ENCODE assay signal across 8 mouse cellular contexts in the genomic region with DNA sequence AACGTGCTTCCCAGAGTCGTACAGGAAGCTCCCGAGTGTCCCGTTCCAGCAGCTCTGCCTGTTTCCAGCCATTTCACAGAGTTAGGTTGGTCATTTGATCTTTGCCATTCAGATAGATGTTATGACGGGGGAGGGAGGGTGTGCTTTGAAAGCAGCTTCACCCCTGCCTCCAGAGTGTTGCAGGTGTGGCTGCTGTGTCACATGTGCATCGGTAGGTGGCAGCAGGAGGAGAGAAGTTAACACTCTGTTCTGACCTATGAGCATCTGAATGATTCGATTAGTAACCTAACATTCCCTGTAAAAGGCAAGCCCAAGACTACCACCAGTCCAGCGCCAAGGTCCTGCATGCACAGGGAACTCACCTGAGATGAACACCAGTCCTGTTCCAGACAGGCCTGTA. TPM values are rescaled to one million over a fixed set of nuclear protein-coding genes. Genes with fewer than 3 reads are reported as not detected.
A peak's percentile ranks its signal among the peaks of the same experiment; 100 is the strongest.
DNase-seq lines count a peak whose midpoint lies in the region; ATAC-seq and TF ChIP-seq lines count a peak whose summit lies in the region.

No protein-coding gene starts in this region.

- TF ChIP-seq CTCF in forebrain, postnatal 0 days (IDR thresholded peaks at IDR 0.05; ENCODE audit: low read depth) = peak; percentile 64

- H3K9me3 ChIP-seq in forebrain, postnatal 0 days (ENCODE audit: low read length) = no peaks in the 10 kb centered on the region
- H3K9me3 ChIP-seq in forebrain, embryonic 13.5 days (replicated peaks) = no peaks in the 10 kb centered on the region
- H3K9me3 ChIP-seq in neural tube, embryonic 14.5 days (ENCODE audit: control insufficient read depth, low read length) = no peaks in the 10 kb centered on the region
- no peaks in the 10 kb centered on the region for H3K9me3 ChIP-seq in liver, embryonic 11.5 days (ENCODE audit: control insufficient read depth, low read length)

- no peak overlapping the region for H3K4me3 ChIP-seq in forebrain, postnatal 0 days (ENCODE audit: low read depth, low read length)
- H3K4me3 ChIP-seq in forebrain, embryonic 13.5 days = no peak overlapping the region
- no peak overlapping the region for H3K4me3 ChIP-seq in neural tube, embryonic 14.5 days (ENCODE audit: low read depth, low read length)
- H3K4me3 ChIP-seq in liver, embryonic 11.5 days (ENCODE audit: low read depth, low read length) = no peak overlapping the region

- H3K27me3 ChIP-seq in forebrain, postnatal 0 days (ENCODE audit: insufficient read depth, low read length) = no peaks in the 10 kb centered on the region
- H3K27me3 ChIP-seq in forebrain, embryonic 13.5 days = no peaks in the 10 kb centered on the region
- H3K27me3 ChIP-seq in neural tube, embryonic 14.5 days (ENCODE audit: control insufficient read depth, insufficient read depth, low read length) = no peaks in the 10 kb centered on the region
- no peaks in the 10 kb centered on the region for H3K27me3 ChIP-seq in liver, embryonic 11.5 days (replicated peaks; ENCODE audit: control insufficient read depth, insufficient read depth, low read length)

- no peak overlapping the region for H3K4me2 ChIP-seq in forebrain, postnatal 0 days (ENCODE audit: low read depth)
- no peak overlapping the region for H3K4me2 ChIP-seq in forebrain, embryonic 13.5 days
- no peak overlapping the region for H3K4me2 ChIP-seq in neural tube, embryonic 14.5 days (ENCODE audit: low read depth, low read length)
- no peak overlapping the region for H3K4me2 ChIP-seq in liver, embryonic 11.5 days

- 53% methylated on average over 8 of the region's 8 CpGs for WGBS in forebrain, postnatal 0 days
- WGBS in forebrain, embryonic 13.5 days = 50% methylated on average over 8 of the region's 8 CpGs
- 50% methylated on average over 8 of the region's 8 CpGs for WGBS in neural tube, embryonic 14.5 days
- 44% methylated on average over 8 of the region's 8 CpGs for WGBS in liver, embryonic 11.5 days

- ATAC-seq in forebrain, postnatal 0 days = no peak
- ATAC-seq in forebrain, embryonic 13.5 days = no peak
- ATAC-seq in neural tube, embryonic 14.5 days (ENCODE audit: low read depth) = peak; percentile 28; the same call in 1 of the 2 replicates
- ATAC-seq in liver, embryonic 11.5 days (replicated peaks; ENCODE audit: low FRiP score) = 0 out of 2 replicates have a peak, but pooled peaks have one; percentile 31
- no peak for ATAC-seq in cerebellum, adult (ENCODE audit: insufficient number of reproducible peaks, low FRiP score, low TSS enrichment)

- H3K9ac ChIP-seq in forebrain, postnatal 0 days = no peak overlapping the region
- H3K9ac ChIP-seq in forebrain, embryonic 13.5 days = no peak overlapping the region
- H3K9ac ChIP-seq in neural tube, embryonic 14.5 days (replicated peaks; ENCODE audit: low read depth, low read length) = no peak overlapping the region
- H3K9ac ChIP-seq in liver, embryonic 11.5 days (ENCODE audit: low read depth, low read length) = no peak overlapping the region

- peak; percentile 18 for DNase-seq in forebrain, postnatal 0 days
- no peak for DNase-seq in neural tube, embryonic 10.5 days (ENCODE audit: extremely low spot score, low spot score)
- no peak for DNase-seq in liver, embryonic 11.5 days (ENCODE audit: low spot score)
- DNase-seq in thymus, postnatal 36 days = peak; percentile 61 to 75
- no peak for DNase-seq in urinary bladder, postnatal 4 days (ENCODE audit: low spot score in 2 of 2)

- H3K27ac ChIP-seq in forebrain, postnatal 0 days (ENCODE audit: low read depth, low read length) = no peak overlapping the region
- no peak overlapping the region for H3K27ac ChIP-seq in forebrain, embryonic 13.5 days
- H3K27ac ChIP-seq in neural tube, embryonic 14.5 days (ENCODE audit: low read depth, low read length) = no peak overlapping the region
- H3K27ac ChIP-seq in liver, embryonic 11.5 days (ENCODE audit: low read depth, low read length) = no peak overlapping the region

- H3K4me1 ChIP-seq in forebrain, postnatal 0 days (ENCODE audit: insufficient read depth) = no peaks in the 10 kb centered on the region
- no peaks in the 10 kb centered on the region for H3K4me1 ChIP-seq in forebrain, embryonic 13.5 days
- H3K4me1 ChIP-seq in neural tube, embryonic 14.5 days (ENCODE audit: control insufficient read depth, insufficient read depth, low read length) = no peaks in the 10 kb centered on the region
- H3K4me1 ChIP-seq in liver, embryonic 11.5 days (replicated peaks; ENCODE audit: control insufficient read depth, insufficient read depth, low read length) = 0 out of 2 replicates have a peak, but pooled peaks cover under 1% of the 10 kb centered on the region

- no peaks in the 10 kb centered on the region for H3K36me3 ChIP-seq in forebrain, postnatal 0 days (ENCODE audit: insufficient read depth)
- no peaks in the 10 kb centered on the region for H3K36me3 ChIP-seq in forebrain, embryonic 13.5 days (ENCODE audit: poor library complexity, severe bottlenecking)
- no peaks in the 10 kb centered on the region for H3K36me3 ChIP-seq in neural tube, embryonic 14.5 days (ENCODE audit: control insufficient read depth, insufficient read depth, low read length)
- H3K36me3 ChIP-seq in liver, embryonic 11.5 days (ENCODE audit: control insufficient read depth, insufficient read depth, low read length) = no peaks in the 10 kb centered on the region

RNA-seq across cellular contexts. Expression of a gene that starts 18.1 kb away (rescaled TPM):
- 27.2 and 42.8 TPM in 2 replicates for total RNA-seq in forebrain, postnatal 0 days (2014; rRNA removed)
- 65.9 and 70.6 TPM in 2 replicates for polyA plus RNA-seq in forebrain, postnatal 0 days (2015; fragmentation: Nextera tagmentation; extraction: Ambion mirVana)
- polyA plus RNA-seq in forebrain, embryonic 13.5 days (2015; fragmentation: Nextera tagmentation; extraction: Ambion mirVana) = 37.6 and 39.2 TPM in 2 replicates
- 77.6 and 83.7 TPM in 2 replicates for polyA plus RNA-seq in neural tube, embryonic 14.5 days (2014; fragmentation: Nextera tagmentation; extraction: Ambion mirVana)
- 26.5 and 26.7 TPM in 2 replicates for polyA plus RNA-seq in liver, embryonic 11.5 days (2014; fragmentation: Nextera tagmentation; extraction: Ambion mirVana)

RNA-seq across cellular contexts. Expression of a gene that starts 38.0 kb away (rescaled TPM):
- total RNA-seq in forebrain, postnatal 0 days (2014; rRNA removed) = 16.8 and 26.4 TPM in 2 replicates
- polyA plus RNA-seq in forebrain, postnatal 0 days (2015; fragmentation: Nextera tagmentation; extraction: Ambion mirVana) = 37.4 and 41.2 TPM in 2 replicates
- polyA plus RNA-seq in forebrain, embryonic 13.5 days (2015; fragmentation: Nextera tagmentation; extraction: Ambion mirVana) = 38.3 and 38.6 TPM in 2 replicates
- polyA plus RNA-seq in neural tube, embryonic 14.5 days (2014; fragmentation: Nextera tagmentation; extraction: Ambion mirVana) = 27.9 and 30.3 TPM in 2 replicates
- 34.2 and 35.3 TPM in 2 replicates for polyA plus RNA-seq in liver, embryonic 11.5 days (2014; fragmentation: Nextera tagmentation; extraction: Ambion mirVana)

RNA-seq across cellular contexts. Expression of a gene that starts 45.1 kb away (rescaled TPM):
- 0.62 TPM in 1 of 2 replicates, not detected in the other for total RNA-seq in forebrain, postnatal 0 days (2014; rRNA removed)
- 0.64 and 0.79 TPM in 2 replicates for polyA plus RNA-seq in forebrain, postnatal 0 days (2015; fragmentation: Nextera tagmentation; extraction: Ambion mirVana)
- polyA plus RNA-seq in forebrain, embryonic 13.5 days (2015; fragmentation: Nextera tagmentation; extraction: Ambion mirVana) = 0.67 and 0.75 TPM in 2 replicates
- 0.44 and 0.64 TPM in 2 replicates for polyA plus RNA-seq in neural tube, embryonic 14.5 days (2014; fragmentation: Nextera tagmentation; extraction: Ambion mirVana)
- 0.47 and 0.58 TPM in 2 replicates for polyA plus RNA-seq in liver, embryonic 11.5 days (2014; fragmentation: Nextera tagmentation; extraction: Ambion mirVana)

RNA-seq across cellular contexts. Expression of a gene that starts 54.9 kb away (rescaled TPM):
- 17.6 and 23.5 TPM in 2 replicates for total RNA-seq in forebrain, postnatal 0 days (2014; rRNA removed)
- 9.0 and 12.1 TPM in 2 replicates for polyA plus RNA-seq in forebrain, postnatal 0 days (2015; fragmentation: Nextera tagmentation; extraction: Ambion mirVana)
- polyA plus RNA-seq in forebrain, embryonic 13.5 days (2015; fragmentation: Nextera tagmentation; extraction: Ambion mirVana) = 1.5 and 1.8 TPM in 2 replicates
- polyA plus RNA-seq in neural tube, embryonic 14.5 days (2014; fragmentation: Nextera tagmentation; extraction: Ambion mirVana) = 8.9 and 14.7 TPM in 2 replicates
- 0.34 and 0.55 TPM in 2 replicates for polyA plus RNA-seq in liver, embryonic 11.5 days (2014; fragmentation: Nextera tagmentation; extraction: Ambion mirVana)

Comparison
In these comparisons a context has a peak if more than half of its experiments do, and no peak if none do; other contexts are left out.
1. ATAC-seq: peak in neural tube, embryonic 14.5 days (single experiment) and liver, embryonic 11.5 days (single experiment); none in forebrain, postnatal 0 days (single experiment), forebrain, embryonic 13.5 days (single experiment) and cerebellum, adult (single experiment).
2. DNase-seq: peak in forebrain, postnatal 0 days (single experiment) and thymus, postnatal 36 days (2 of 2); none in neural tube, embryonic 10.5 days (single experiment), liver, embryonic 11.5 days (single experiment) and urinary bladder, postnatal 4 days (0 of 2).